Comparison of ENCODE assay signal across 8 mouse cellular contexts in genomic region chr17:31565141-31566056, GRCm38 (mm10). TPM values are rescaled to one million over a fixed set of nuclear protein-coding genes. Genes with fewer than 3 reads are reported as not detected.
DNase-seq lines count a peak whose midpoint lies in the region; ATAC-seq and TF ChIP-seq lines count a peak whose summit lies in the region.

No protein-coding gene starts in this region.

- H3K4me3 ChIP-seq in G1E (ENCODE audit: low read depth, low read length) = peak overlapping the region; percentile 89
- peak overlapping the region; percentile 97 for H3K4me3 ChIP-seq in brown adipose tissue, adult 24 weeks (ENCODE audit: insufficient read depth, low read depth, low read length)
- H3K4me3 ChIP-seq in forebrain, embryonic 16.5 days (replicated peaks; ENCODE audit: low read length) = peak overlapping the region; percentile 85
- H3K4me3 ChIP-seq in hindbrain, embryonic 13.5 days = peak overlapping the region; percentile 84

- DNase-seq in G1E (ENCODE audit: low spot score) = peak; percentile 68
- DNase-seq in left cerebral cortex, adult 8-10 months (ENCODE audit: low spot score in 2 of 2) = peak; percentile 45 to 48
- peak; percentile 66 for DNase-seq in right cerebral cortex, postnatal 25 days
- peak; percentile 40 to 41 for DNase-seq in urinary bladder, postnatal 36 days (ENCODE audit: low spot score in 2 of 2)

- peak overlapping the region; percentile 93 for H3K4me2 ChIP-seq in forebrain, embryonic 16.5 days (ENCODE audit: low read length)
- peak overlapping the region; percentile 83 for H3K4me2 ChIP-seq in hindbrain, embryonic 13.5 days

- under 1% methylated on average over 80 of the region's 88 CpGs for WGBS in forebrain, embryonic 16.5 days
- under 1% methylated on average over 73 of the region's 88 CpGs for WGBS in hindbrain, embryonic 13.5 days

- peak overlapping the region; percentile 65; the same call in 1 of the 2 replicates for H3K27ac ChIP-seq in brown adipose tissue, adult 24 weeks (replicated peaks; ENCODE audit: low read depth, low read length)
- H3K27ac ChIP-seq in forebrain, embryonic 16.5 days (ENCODE audit: low read length) = peak overlapping the region; percentile 100
- peak overlapping the region; percentile 99 for H3K27ac ChIP-seq in hindbrain, embryonic 13.5 days

- H3K27me3 ChIP-seq in G1E (ENCODE audit: insufficient read depth, low read length) = no peaks in the 10 kb centered on the region
- H3K27me3 ChIP-seq in forebrain, embryonic 16.5 days (replicated peaks; ENCODE audit: control insufficient read depth, insufficient read depth, low read length) = no peaks in the 10 kb centered on the region
- no peaks in the 10 kb centered on the region for H3K27me3 ChIP-seq in hindbrain, embryonic 13.5 days

- peaks cover 31% of the 10 kb centered on the region for H3K36me3 ChIP-seq in G1E (replicated peaks)
- no peaks in the 10 kb centered on the region for H3K36me3 ChIP-seq in forebrain, embryonic 16.5 days (ENCODE audit: control insufficient read depth, insufficient read depth)
- H3K36me3 ChIP-seq in hindbrain, embryonic 13.5 days = no peaks in the 10 kb centered on the region

- H3K4me1 ChIP-seq in G1E (ENCODE audit: insufficient read depth, low read depth, low read length) = peaks cover 38% of the 10 kb centered on the region
- H3K4me1 ChIP-seq in brown adipose tissue, adult 24 weeks (ENCODE audit: control insufficient read depth, insufficient read depth, insufficient read length, low read length) = peaks cover 17% of the 10 kb centered on the region
- H3K4me1 ChIP-seq in forebrain, embryonic 16.5 days (replicated peaks; ENCODE audit: control insufficient read depth, insufficient read depth, low read length) = peaks cover 42% of the 10 kb centered on the region
- peaks cover 52% of the 10 kb centered on the region for H3K4me1 ChIP-seq in hindbrain, embryonic 13.5 days (replicated peaks)

- no peaks in the 10 kb centered on the region for H3K9me3 ChIP-seq in G1E (replicated peaks)
- H3K9me3 ChIP-seq in forebrain, embryonic 16.5 days (ENCODE audit: control insufficient read depth, low read length) = no peaks in the 10 kb centered on the region
- no peaks in the 10 kb centered on the region for H3K9me3 ChIP-seq in hindbrain, embryonic 13.5 days

- ATAC-seq in G1E (ENCODE audit: extremely low read depth, insufficient number of reproducible peaks, low FRiP score, poor library complexity, severe bottlenecking) = no peak
- peak; percentile 60 for ATAC-seq in forebrain, embryonic 16.5 days
- ATAC-seq in hindbrain, embryonic 13.5 days (ENCODE audit: low FRiP score) = peak; percentile 63
- ATAC-seq in megakaryocyte, adult 5-6 weeks (ENCODE audit: poor library complexity, severe bottlenecking) = 0 out of 2 replicates have a peak, but pooled peaks have one; percentile 2

- no peak for TF ChIP-seq CTCF in G1E (IDR thresholded peaks at IDR 0.05; ENCODE audit: low read depth, low read length)

- peak overlapping the region; percentile 96 for H3K9ac ChIP-seq in forebrain, embryonic 16.5 days (replicated peaks; ENCODE audit: low read depth, low read length)
- H3K9ac ChIP-seq in hindbrain, embryonic 13.5 days = peak overlapping the region; percentile 96

RNA-seq across cellular contexts. Expression of gene Pknox1, which starts 0.9 kb away (rescaled TPM):
- total RNA-seq in G1E (2014; fragmentation: Nextera tagmentation) (30.4 and 34.8 TPM in 2 replicates), G1E (2017) (25.1 and 29.0 TPM in 2 replicates)
- 6.2 and 8.5 TPM in 2 replicates for polyA plus RNA-seq in G1E (2012)
- polyA plus RNA-seq in brown adipose tissue, adult 24 weeks (2012; ENCODE audit: insufficient read depth, insufficient read length, missing spikeins) = 5.8 and 7.0 TPM in 2 replicates
- polyA plus RNA-seq in forebrain, embryonic 16.5 days (2015; fragmentation: Nextera tagmentation; extraction: Ambion mirVana) = 32.2 and 36.0 TPM in 2 replicates
- 42.5 and 48.2 TPM in 2 replicates for polyA plus RNA-seq in hindbrain, embryonic 13.5 days (2015; fragmentation: Nextera tagmentation; extraction: Ambion mirVana)
- total RNA-seq in left cerebral cortex, adult 8-10 months (2022) = 10 to 100 TPM; 14.0 to 18.8 (median 15.4) TPM
- 19.5 and 20.8 TPM in 2 replicates for total RNA-seq in megakaryocyte, adult 5-6 weeks (2015)
- total RNA-seq in megakaryocyte, adult 5-6 weeks (2017) = 24.7 and 33.1 TPM in 2 replicates

RNA-seq across cellular contexts. Expression of gene Ndufv3, which starts 45.5 kb away (rescaled TPM):
- total RNA-seq in G1E (2014; fragmentation: Nextera tagmentation) = 180 and 181 TPM in 2 replicates
- total RNA-seq in G1E (2017) = 693 and 773 TPM in 2 replicates
- polyA plus RNA-seq in G1E (2012) = 528 and 713 TPM in 2 replicates
- 1,109 and 1,394 TPM in 2 replicates for polyA plus RNA-seq in brown adipose tissue, adult 24 weeks (2012; ENCODE audit: insufficient read depth, insufficient read length, missing spikeins)
- 294 and 316 TPM in 2 replicates for polyA plus RNA-seq in forebrain, embryonic 16.5 days (2015; fragmentation: Nextera tagmentation; extraction: Ambion mirVana)
- 399 and 414 TPM in 2 replicates for polyA plus RNA-seq in hindbrain, embryonic 13.5 days (2015; fragmentation: Nextera tagmentation; extraction: Ambion mirVana)
- total RNA-seq in left cerebral cortex, adult 8-10 months (2022) = 100 to 1,000 TPM; 255 to 279 (median 271) TPM
- total RNA-seq in megakaryocyte, adult 5-6 weeks (2015) = 92.8 and 95.7 TPM in 2 replicates
- total RNA-seq in megakaryocyte, adult 5-6 weeks (2017) = 215 and 217 TPM in 2 replicates

RNA-seq across cellular contexts. Expression of gene Wdr4, which starts 45.6 kb away (rescaled TPM):
- total RNA-seq in G1E (2014; fragmentation: Nextera tagmentation) = 13.0 and 21.2 TPM in 2 replicates
- total RNA-seq in G1E (2017) = 18.4 and 20.6 TPM in 2 replicates
- polyA plus RNA-seq in G1E (2012) = 51.0 and 59.3 TPM in 2 replicates
- polyA plus RNA-seq in brown adipose tissue, adult 24 weeks (2012; ENCODE audit: insufficient read depth, insufficient read length, missing spikeins) = 7.0 and 15.9 TPM in 2 replicates
- 39.4 and 43.8 TPM in 2 replicates for polyA plus RNA-seq in forebrain, embryonic 16.5 days (2015; fragmentation: Nextera tagmentation; extraction: Ambion mirVana)
- 33.2 and 38.5 TPM in 2 replicates for polyA plus RNA-seq in hindbrain, embryonic 13.5 days (2015; fragmentation: Nextera tagmentation; extraction: Ambion mirVana)
- total RNA-seq in left cerebral cortex, adult 8-10 months (2022) = 10 to 100 TPM; 26.8 to 32.6 (median 27.9) TPM
- 2.8 and 3.4 TPM in 2 replicates for total RNA-seq in megakaryocyte, adult 5-6 weeks (2015)
- 3.7 and 7.3 TPM in 2 replicates for total RNA-seq in megakaryocyte, adult 5-6 weeks (2017)
